Mouse (Mus musculus): ENCODE data around the gene Rrp9. TPM values are rescaled to one million over a fixed set of nuclear protein-coding genes. Genes with fewer than 3 reads are reported as not detected.
A peak's percentile ranks its signal among the peaks of the same experiment; 100 is the strongest.

Gene Rrp9
- 29.2 and 29.7 TPM in 2 replicates for polyA plus RNA-seq (2015; fragmentation: Nextera tagmentation; extraction: Ambion mirVana)

DNA sequence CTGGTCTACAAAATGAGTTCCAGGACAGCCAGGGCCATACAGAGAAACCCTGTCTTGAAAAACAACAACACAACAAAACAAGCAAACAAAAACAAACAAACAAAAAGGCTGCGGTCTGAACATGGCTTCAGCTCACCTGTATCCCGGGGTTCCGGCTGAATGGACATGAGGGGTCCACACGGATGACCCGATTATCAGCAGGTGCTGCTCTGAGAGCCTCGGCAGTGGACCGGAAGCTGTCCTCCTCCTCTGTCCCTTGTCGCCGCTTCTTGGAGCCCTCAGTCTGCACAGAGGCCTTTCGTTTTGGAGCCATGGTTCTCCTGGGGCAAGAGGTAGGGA, at the start of gene Rrp9:
Gene Rrp9 (plus strand): TSS at position 301 of the 339 bp plus-strand sequence.
- H3K36me3 ChIP-seq, result peaks cover 8% of the 10 kb centered on the region
- WGBS, result 82% methylated on average over 10 of the region's 10 CpGs
- H3K4me1 ChIP-seq, result peaks cover 51% of the 10 kb centered on the region
- H3K9me3 ChIP-seq, result no peaks in the 10 kb centered on the region
- H3K4me3 ChIP-seq, result peak within 1 kb of the TSS; percentile 32
- H3K27me3 ChIP-seq (replicated peaks), result peaks cover 5% of the 10 kb centered on the region; the same call in 1 of the 2 replicates
- peak within 1 kb of the TSS; percentile 76 for H3K9ac ChIP-seq
- peak within 1 kb of the TSS; percentile 64 for H3K4me2 ChIP-seq
- H3K27ac ChIP-seq (replicated peaks), result peak within 1 kb of the TSS; percentile 70
- ATAC-seq (ENCODE audit: extremely low read depth, insufficient number of reproducible peaks, low FRiP score, low TSS enrichment), result no peak

DNA sequence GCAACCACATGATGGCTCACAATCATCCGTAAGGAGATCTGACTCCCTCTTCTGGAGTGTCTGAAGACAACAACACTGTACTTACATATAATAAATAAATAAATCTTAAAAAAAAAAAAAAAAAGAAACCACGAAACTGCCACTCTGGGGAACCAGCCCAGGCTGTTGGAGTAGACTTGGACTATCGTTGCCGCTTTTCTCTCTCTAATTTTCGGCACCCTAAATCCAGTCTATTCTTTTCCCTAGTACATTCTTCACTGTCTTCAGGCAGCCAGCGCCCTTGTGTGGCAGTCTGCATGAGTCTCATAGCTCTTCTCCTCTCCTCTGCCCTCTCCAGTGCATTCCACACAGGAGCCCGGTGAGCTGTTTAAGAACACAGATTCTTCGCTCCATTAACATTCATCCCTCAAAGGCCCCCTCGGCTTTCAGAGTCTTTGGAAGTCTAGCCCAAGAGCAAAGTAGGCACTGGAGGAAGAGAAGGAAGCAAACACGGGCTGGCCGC, 47.0 kb upstream of the Rrp9 start:
- Histone ChIP-seq H3K9me3 (no peaks in the 10 kb centered on the region), H3K4me1 (peaks cover 25% of the 10 kb centered on the region), H3K4me3 (peak overlapping the region; percentile 93), H3K36me3 (peaks cover 35% of the 10 kb centered on the region), H3K27me3 (replicated peaks) (no peaks in the 10 kb centered on the region), H3K9ac (peak overlapping the region; percentile 86), H3K4me2 (peak overlapping the region; percentile 81), H3K27ac (replicated peaks) (peak overlapping the region; percentile 99)
- WGBS, result 17% methylated on average over 11 of the region's 11 CpGs
- ATAC-seq (ENCODE audit: extremely low read depth, insufficient number of reproducible peaks, low FRiP score, low TSS enrichment), result peak; percentile 15; the same call in 1 of the 2 replicates

DNA sequence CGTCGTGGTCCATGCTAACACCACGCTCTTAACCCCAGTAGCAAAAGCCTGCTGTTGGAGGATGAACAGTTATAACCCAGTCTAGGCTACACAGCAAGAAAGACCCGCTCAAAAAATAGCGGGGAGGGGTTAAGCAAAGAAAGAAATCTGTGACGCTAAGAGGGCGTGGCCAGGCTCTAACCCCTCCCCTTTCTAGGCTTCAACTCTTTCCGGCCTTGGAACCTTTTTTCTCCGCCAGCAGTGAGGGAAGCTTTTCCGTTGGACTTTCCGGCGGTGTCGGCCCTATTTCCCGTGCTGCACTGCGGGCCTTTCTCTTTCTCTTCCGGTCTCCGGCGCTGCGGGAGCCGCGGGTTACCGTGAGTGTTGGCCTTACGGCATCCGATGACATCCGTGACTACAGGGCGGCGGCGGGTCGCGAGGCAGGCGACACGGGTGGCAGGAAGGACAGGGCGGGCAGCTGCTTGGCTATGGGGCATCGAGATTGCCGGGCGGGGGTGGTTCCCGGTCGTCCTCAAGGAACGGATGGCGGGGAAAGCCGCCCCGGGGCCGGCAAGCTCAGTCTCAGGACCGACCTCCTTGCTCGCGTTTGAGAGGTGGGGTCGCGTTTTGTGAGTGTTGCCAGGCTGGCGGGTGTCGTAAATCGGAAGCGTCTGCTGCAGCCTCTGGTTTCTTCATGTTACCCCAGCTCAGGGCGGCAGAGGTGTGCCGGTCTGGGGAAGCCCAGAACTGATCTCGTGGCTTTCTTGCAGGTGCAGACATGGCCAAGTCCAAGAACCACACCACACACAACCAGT, 46.3 kb upstream of the Rrp9 start, which contains the start of gene Rpl29:
Gene Rpl29 (plus strand): TSS at position 234 of the 794 bp plus-strand sequence.
- Histone ChIP-seq H3K36me3 (peaks cover 38% of the 10 kb centered on the region), H3K4me2 (peak within 1 kb of the TSS; percentile 81), H3K4me1 (peaks cover 25% of the 10 kb centered on the region), H3K27me3 (replicated peaks) (no peaks in the 10 kb centered on the region), H3K4me3 (peak within 1 kb of the TSS; percentile 93), H3K9ac (peak within 1 kb of the TSS; percentile 100), H3K9me3 (no peaks in the 10 kb centered on the region), H3K27ac (replicated peaks) (peak within 1 kb of the TSS; percentile 99)
- WGBS, result under 1% methylated on average over 55 of the region's 55 CpGs
- ATAC-seq (ENCODE audit: extremely low read depth, insufficient number of reproducible peaks, low FRiP score, low TSS enrichment), result peak; percentile 87

DNA sequence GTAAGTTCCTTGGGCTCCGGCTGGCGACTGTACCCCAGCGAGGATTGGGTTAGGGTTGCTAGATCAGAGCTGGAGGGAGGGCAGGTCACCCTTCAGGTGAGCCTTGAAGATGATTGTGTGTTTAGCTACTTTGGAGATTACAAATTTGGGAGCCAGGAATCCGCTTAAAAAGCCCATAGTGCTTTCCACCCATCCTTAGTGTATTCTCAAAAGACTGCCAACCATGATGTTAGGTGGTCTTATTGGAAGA, 45.8 kb upstream of the Rrp9 start:
- H3K27ac ChIP-seq (replicated peaks), result peak overlapping the region; percentile 99
- no peaks in the 10 kb centered on the region for H3K27me3 ChIP-seq (replicated peaks)
- peak overlapping the region; percentile 81 for H3K4me2 ChIP-seq
- peaks cover 43% of the 10 kb centered on the region for H3K36me3 ChIP-seq
- peak overlapping the region; percentile 100 for H3K9ac ChIP-seq
- WGBS, result 2% methylated on average over 4 of the region's 4 CpGs
- H3K4me3 ChIP-seq, result peak overlapping the region; percentile 93
- H3K9me3 ChIP-seq, result no peaks in the 10 kb centered on the region
- ATAC-seq (ENCODE audit: extremely low read depth, insufficient number of reproducible peaks, low FRiP score, low TSS enrichment), result no peak
- peaks cover 25% of the 10 kb centered on the region for H3K4me1 ChIP-seq

DNA sequence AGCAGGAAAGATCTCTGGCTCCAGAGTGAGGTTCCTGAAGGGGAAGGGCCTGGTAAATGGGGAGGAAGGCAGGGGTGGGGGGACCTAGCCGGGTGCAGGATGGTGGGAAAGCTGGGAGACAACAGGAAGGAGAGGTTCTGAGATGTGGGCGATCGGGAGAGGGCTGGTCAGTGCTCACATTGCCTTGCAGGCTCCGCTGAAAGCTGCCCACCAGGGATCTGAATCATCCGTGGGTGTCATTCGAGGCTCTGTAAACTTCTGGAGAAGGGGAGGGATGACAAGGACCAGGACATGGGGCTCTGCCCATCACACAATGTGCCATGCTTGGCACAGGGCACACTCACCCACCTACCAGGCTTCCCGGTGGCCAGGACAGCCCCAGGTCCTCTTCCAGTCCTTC, 42.4 kb upstream of the Rrp9 start:
- Histone ChIP-seq H3K27ac (replicated peaks) (no peak overlapping the region), H3K9ac (0 out of 2 replicates have a peak overlapping the region, but pooled peaks have one; percentile 7), H3K27me3 (replicated peaks) (no peaks in the 10 kb centered on the region), H3K4me3 (no peak overlapping the region), H3K9me3 (no peaks in the 10 kb centered on the region), H3K4me2 (no peak overlapping the region), H3K36me3 (peaks cover 44% of the 10 kb centered on the region), H3K4me1 (peaks cover 39% of the 10 kb centered on the region)
- no peak for ATAC-seq (ENCODE audit: extremely low read depth, insufficient number of reproducible peaks, low FRiP score, low TSS enrichment)
- 67% methylated on average over 7 of the region's 7 CpGs for WGBS

DNA sequence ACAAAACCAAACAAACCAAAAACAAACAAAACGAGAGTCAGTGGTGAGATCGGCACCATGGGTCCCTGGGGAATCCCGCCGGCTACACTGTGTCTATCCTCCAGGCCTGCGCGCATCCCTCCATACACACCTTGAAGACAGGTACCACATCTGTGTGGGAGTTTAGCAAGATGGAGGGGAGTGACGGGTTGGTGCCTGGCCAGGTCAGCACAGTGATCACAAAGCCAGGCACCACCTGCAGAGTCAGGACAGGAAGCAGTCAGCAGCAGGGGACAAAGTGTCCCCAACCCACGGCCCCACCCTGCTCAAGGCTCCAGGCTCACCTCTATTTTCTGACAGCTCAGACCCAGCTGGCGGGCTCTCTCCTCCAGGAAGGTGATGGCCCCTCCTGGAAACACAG, 39.2 kb upstream of the Rrp9 start:
- WGBS, result 77% methylated on average over 9 of the region's 9 CpGs
- 0 out of 2 replicates have a peak overlapping the region, but pooled peaks have one; percentile 78 for H3K4me2 ChIP-seq

DNA sequence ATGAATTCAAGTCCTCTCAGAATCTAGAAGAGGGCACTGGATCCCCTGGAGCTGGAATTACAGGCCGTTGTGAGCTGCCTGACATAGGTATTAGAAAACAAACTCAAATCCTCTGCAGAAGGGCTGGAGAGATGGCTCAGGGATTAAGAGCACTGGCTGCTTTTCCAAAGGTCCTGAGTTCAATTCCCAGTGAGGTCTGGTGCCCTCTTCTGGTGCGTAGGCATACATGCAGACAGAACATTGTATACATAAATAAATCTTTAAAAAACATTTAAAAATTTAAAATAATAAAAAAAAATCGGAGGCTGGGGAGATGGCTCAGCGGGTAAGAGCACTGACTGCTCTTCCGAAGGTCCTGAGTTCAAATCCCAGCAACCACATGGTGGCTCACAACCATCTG, 33.1 kb upstream of the Rrp9 start:
- WGBS, result 75% methylated on average over 5 of the region's 5 CpGs
- Histone ChIP-seq H3K9me3 (no peaks in the 10 kb centered on the region), H3K36me3 (no peaks in the 10 kb centered on the region; the same call in 1 of the 2 replicates), H3K9ac (no peak overlapping the region), H3K4me2 (no peak overlapping the region), H3K27me3 (replicated peaks) (no peaks in the 10 kb centered on the region), H3K4me3 (no peak overlapping the region), H3K27ac (replicated peaks) (no peak overlapping the region), H3K4me1 (peaks cover 23% of the 10 kb centered on the region)
- no peak for ATAC-seq (ENCODE audit: extremely low read depth, insufficient number of reproducible peaks, low FRiP score, low TSS enrichment)

More for the DNA sequence above, 39.2 kb upstream of the Rrp9 start:
- no peaks in the 10 kb centered on the region for H3K27me3 ChIP-seq (replicated peaks)
- no peak for ATAC-seq (ENCODE audit: extremely low read depth, insufficient number of reproducible peaks, low FRiP score, low TSS enrichment)
- no peaks in the 10 kb centered on the region for H3K9me3 ChIP-seq
- H3K9ac ChIP-seq, result peak overlapping the region; percentile 76
- H3K4me3 ChIP-seq, result no peak overlapping the region
- H3K27ac ChIP-seq (replicated peaks), result no peak overlapping the region
- H3K4me1 ChIP-seq, result peaks cover 33% of the 10 kb centered on the region
- H3K36me3 ChIP-seq, result peaks cover 31% of the 10 kb centered on the region

DNA sequence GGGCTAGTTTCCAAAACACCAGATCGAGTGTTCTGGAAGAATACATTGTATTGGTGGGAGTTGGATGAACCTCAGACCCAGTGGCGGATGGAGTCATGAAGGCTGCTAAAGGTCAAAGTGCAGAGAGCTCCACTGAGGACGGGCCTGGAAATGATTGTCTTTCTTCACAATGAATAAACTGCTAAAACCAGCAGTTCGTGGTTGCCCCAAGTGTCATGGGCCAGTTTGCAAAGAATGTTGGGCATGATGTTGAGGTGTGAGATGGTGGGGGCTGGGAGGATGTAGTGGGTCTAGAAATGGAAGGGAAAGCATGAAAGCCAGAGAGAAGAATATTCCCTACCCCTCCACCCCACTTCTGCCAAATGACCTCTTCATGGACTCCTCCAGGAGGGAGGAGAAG, 30.9 kb upstream of the Rrp9 start:
- no peaks in the 10 kb centered on the region for H3K27me3 ChIP-seq (replicated peaks)
- ATAC-seq (ENCODE audit: extremely low read depth, insufficient number of reproducible peaks, low FRiP score, low TSS enrichment), result no peak
- no peak overlapping the region for H3K4me2 ChIP-seq
- H3K9me3 ChIP-seq, result no peaks in the 10 kb centered on the region
- WGBS, result 75% methylated on average over 4 of the region's 4 CpGs
- H3K36me3 ChIP-seq, result no peaks in the 10 kb centered on the region; the same call in 1 of the 2 replicates
- no peak overlapping the region for H3K9ac ChIP-seq
- peaks cover 31% of the 10 kb centered on the region for H3K4me1 ChIP-seq
- no peak overlapping the region for H3K27ac ChIP-seq (replicated peaks)
- H3K4me3 ChIP-seq, result no peak overlapping the region

DNA sequence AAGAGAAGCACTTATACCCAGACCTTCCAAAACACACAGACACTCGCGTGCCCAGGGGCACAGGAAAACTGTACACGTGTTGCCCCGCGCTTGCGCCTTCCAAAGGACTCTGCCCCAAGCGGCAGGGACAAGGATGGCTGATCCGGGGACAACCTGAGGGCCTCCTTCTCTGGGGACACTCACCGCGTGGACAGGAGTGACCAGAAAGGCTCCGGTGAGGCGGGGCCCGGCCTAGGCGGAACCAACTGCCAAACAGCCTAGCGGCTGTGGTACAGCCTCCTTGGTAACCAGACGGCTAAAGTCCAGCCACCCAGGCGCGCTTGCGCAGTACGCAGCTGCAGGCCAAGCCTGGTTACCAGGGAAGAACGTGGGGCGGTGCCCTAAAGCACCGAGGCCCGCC, 28.4 kb upstream of the Rrp9 start, which contains the start of the genes Abhd14b and Abhd14a:
Gene Abhd14b (plus strand): TSS at position 112 of the 400 bp plus-strand sequence.
Gene Abhd14a (minus strand): TSS at position 331 of the 400 bp plus-strand sequence.
- H3K9me3 ChIP-seq, result no peaks in the 10 kb centered on the region
- peak; percentile 72 for ATAC-seq (ENCODE audit: extremely low read depth, insufficient number of reproducible peaks, low FRiP score, low TSS enrichment)
- H3K4me3 ChIP-seq, result peak within 1 kb of the TSS; percentile 68
- H3K27ac ChIP-seq (replicated peaks), result peak within 1 kb of the TSS; percentile 79
- H3K27me3 ChIP-seq (replicated peaks), result peaks cover 3% of the 10 kb centered on the region; the same call in 1 of the 2 replicates
- no peaks in the 10 kb centered on the region for H3K36me3 ChIP-seq
- peak within 1 kb of the TSS; percentile 88 for H3K4me2 ChIP-seq
- peaks cover 54% of the 10 kb centered on the region for H3K4me1 ChIP-seq
- 0% methylated on average over 24 of the region's 24 CpGs for WGBS
- peak within 1 kb of the TSS; percentile 86 for H3K9ac ChIP-seq

DNA sequence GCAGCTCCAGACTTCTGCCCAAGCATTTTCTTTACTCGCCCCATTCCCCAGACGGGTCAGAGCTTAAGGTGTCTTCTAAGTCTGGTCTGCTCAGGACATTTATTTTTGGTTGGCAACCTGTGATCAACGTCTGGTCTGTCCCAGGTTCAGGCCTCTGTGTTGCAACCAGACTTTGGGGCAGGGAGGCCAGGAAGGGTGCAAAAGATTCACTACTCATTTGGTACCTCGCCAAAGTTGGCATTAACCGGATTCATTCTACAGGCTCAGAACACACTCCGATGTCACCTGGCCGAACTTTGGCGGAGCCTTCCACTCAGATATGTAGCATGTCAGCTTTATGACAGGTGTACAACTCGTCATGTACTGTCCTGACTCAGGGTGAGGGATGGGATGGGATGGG, 27.8 kb upstream of the Rrp9 start:
- Histone ChIP-seq H3K9ac (peak overlapping the region; percentile 86), H3K27me3 (replicated peaks) (peaks cover 3% of the 10 kb centered on the region; the same call in 1 of the 2 replicates), H3K36me3 (no peaks in the 10 kb centered on the region), H3K27ac (replicated peaks) (peak overlapping the region; percentile 79), H3K4me1 (peaks cover 60% of the 10 kb centered on the region), H3K4me2 (peak overlapping the region; percentile 88), H3K9me3 (no peaks in the 10 kb centered on the region), H3K4me3 (peak overlapping the region; percentile 68)
- WGBS, result 31% methylated on average over 9 of the region's 9 CpGs
- ATAC-seq (ENCODE audit: extremely low read depth, insufficient number of reproducible peaks, low FRiP score, low TSS enrichment), result no peak

DNA sequence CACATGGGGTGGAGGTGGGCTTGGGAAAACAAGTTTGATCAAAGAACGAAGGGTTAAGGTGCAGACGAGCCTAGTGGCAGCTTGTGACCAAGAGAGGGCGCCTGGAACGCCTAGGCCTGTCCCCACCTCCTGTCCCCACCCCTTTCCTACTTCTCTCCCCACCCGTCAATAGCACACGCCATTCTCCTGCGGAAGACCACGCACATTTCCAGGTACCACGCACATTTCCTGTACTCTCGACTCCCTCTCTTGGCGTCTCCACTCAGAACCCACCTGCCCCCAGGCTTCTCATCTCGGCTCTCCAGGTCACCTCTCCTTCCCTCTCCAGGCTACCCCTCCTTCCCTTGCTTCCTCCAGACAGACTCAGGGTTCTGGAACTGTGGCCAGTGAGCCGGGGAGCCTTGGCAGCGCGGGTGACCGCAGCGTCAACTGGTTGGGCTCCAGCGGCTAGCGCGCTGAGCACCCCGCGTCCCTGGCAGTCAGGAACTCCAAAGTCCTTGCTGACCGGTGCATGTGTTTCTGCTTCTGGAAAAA, 27.2 kb upstream of the Rrp9 start:
- peaks cover 65% of the 10 kb centered on the region for H3K4me1 ChIP-seq
- peak overlapping the region; percentile 79 for H3K27ac ChIP-seq (replicated peaks)
- H3K9me3 ChIP-seq, result no peaks in the 10 kb centered on the region
- under 1% methylated on average over 23 of the region's 23 CpGs for WGBS
- peak overlapping the region; percentile 86 for H3K9ac ChIP-seq
- H3K4me3 ChIP-seq, result peak overlapping the region; percentile 68
- peaks cover 3% of the 10 kb centered on the region; the same call in 1 of the 2 replicates for H3K27me3 ChIP-seq (replicated peaks)
- peak; percentile 11; the same call in 1 of the 2 replicates for ATAC-seq (ENCODE audit: extremely low read depth, insufficient number of reproducible peaks, low FRiP score, low TSS enrichment)
- no peaks in the 10 kb centered on the region for H3K36me3 ChIP-seq
- peak overlapping the region; percentile 88 for H3K4me2 ChIP-seq

All from heart, embryonic 13.5 days (tissue).